ENCODE assay signal across 10 mouse cellular contexts in genomic region chr3:80042756-80043484, GRCm38 (mm10).
A peak's percentile ranks its signal among the peaks of the same experiment; 100 is the strongest.
DNase-seq lines count a peak whose midpoint lies in the region; ATAC-seq and TF ChIP-seq lines count a peak whose summit lies in the region.
"Had no signal": no experiment of that assay in that cellular context is flagged by ENCODE, and none has a peak within 500 bp of the region (broad histone marks: within the 10 kb centered on the region; RNA-seq: fewer than 3 reads in every experiment).

No protein-coding gene starts in this region.

- peak; percentile 37 for DNase-seq in kidney, adult 11 months
- DNase-seq in brain, embryonic 14.5 days (ENCODE audit: low read depth): peak; percentile 15
- DNase-seq in heart, postnatal 0 days (ENCODE audit: low spot score): peak; percentile 77
- DNase-seq in cerebellum, adult 9-10 months: no peak
- no peak for DNase-seq in hindbrain, embryonic 14.5 days (ENCODE audit: low spot score)
- DNase-seq: cerebellum, adult 11 months had no signal

- TF ChIP-seq EP300 in heart, postnatal 0 days (IDR thresholded peaks at IDR 0.05; ENCODE audit: low read depth): peak; percentile 90

- ATAC-seq in kidney, embryonic 14.5 days (ENCODE audit: low FRiP score, low TSS enrichment): no peak
- ATAC-seq in heart, postnatal 0 days (ENCODE audit: insufficient read depth, low read depth): peak; percentile 77
- peak; percentile 90 for ATAC-seq in lung, embryonic 16.5 days (ENCODE audit: low read depth)
- no peak for ATAC-seq in hindbrain, embryonic 14.5 days (ENCODE audit: low FRiP score)

- 79% methylated on average over 5 of the region's 5 CpGs for WGBS in kidney, embryonic 14.5 days
- WGBS in heart, postnatal 0 days: 41% methylated on average over 5 of the region's 5 CpGs
- WGBS in lung, embryonic 16.5 days: 32% methylated on average over 5 of the region's 5 CpGs
- WGBS in hindbrain, embryonic 14.5 days: 73% methylated on average over 5 of the region's 5 CpGs

- H3K4me3 ChIP-seq in kidney, embryonic 14.5 days (ENCODE audit: low read length): no peak overlapping the region
- H3K4me3 ChIP-seq in heart, postnatal 0 days (ENCODE audit: low read depth, low read length): no peak overlapping the region
- no peak overlapping the region for H3K4me3 ChIP-seq in lung, embryonic 16.5 days (ENCODE audit: low read length)
- no peak overlapping the region for H3K4me3 ChIP-seq in hindbrain, embryonic 14.5 days (replicated peaks; ENCODE audit: low read length)
- H3K4me3 ChIP-seq: stomach, embryonic 15.5 days had no signal

- H3K27me3 ChIP-seq in kidney, embryonic 14.5 days (ENCODE audit: control insufficient read depth, insufficient read depth, low read length): no peaks in the 10 kb centered on the region
- no peaks in the 10 kb centered on the region for H3K27me3 ChIP-seq in heart, postnatal 0 days (ENCODE audit: control insufficient read depth, insufficient read depth, low read length)
- H3K27me3 ChIP-seq in lung, embryonic 16.5 days (ENCODE audit: control insufficient read depth, insufficient read depth, low read depth, low read length): no peaks in the 10 kb centered on the region
- no peaks in the 10 kb centered on the region for H3K27me3 ChIP-seq in hindbrain, embryonic 14.5 days (ENCODE audit: control insufficient read depth, insufficient read depth, low read length)
- H3K27me3 ChIP-seq: stomach, embryonic 15.5 days had no signal

- H3K9ac ChIP-seq in kidney, embryonic 14.5 days (ENCODE audit: low read depth, low read length): no peak overlapping the region
- H3K9ac ChIP-seq in heart, postnatal 0 days (replicated peaks; ENCODE audit: low read depth, low read length): no peak overlapping the region
- no peak overlapping the region for H3K9ac ChIP-seq in lung, embryonic 16.5 days (ENCODE audit: low read length)
- no peak overlapping the region for H3K9ac ChIP-seq in hindbrain, embryonic 14.5 days
- H3K9ac ChIP-seq: stomach, embryonic 15.5 days had no signal

- H3K4me1 ChIP-seq in kidney, embryonic 14.5 days (ENCODE audit: control insufficient read depth, insufficient read depth, low read length): no peaks in the 10 kb centered on the region
- no peaks in the 10 kb centered on the region for H3K4me1 ChIP-seq in heart, postnatal 0 days (ENCODE audit: control insufficient read depth, insufficient read depth)
- H3K4me1 ChIP-seq in lung, embryonic 16.5 days (replicated peaks; ENCODE audit: control insufficient read depth, insufficient read depth, low read length): no peaks in the 10 kb centered on the region; the same call in 1 of the 2 replicates
- H3K4me1 ChIP-seq in hindbrain, embryonic 14.5 days (replicated peaks; ENCODE audit: control insufficient read depth, insufficient read depth, low read length): no peaks in the 10 kb centered on the region
- H3K4me1 ChIP-seq: stomach, embryonic 15.5 days had no signal

- no peak for TF ChIP-seq POLR2A in brain, embryonic 14.5 days (IDR thresholded peaks at IDR 0.05; ENCODE audit: borderline replicate concordance, extremely low read depth, insufficient read depth, insufficient read length, poor library complexity, severe bottlenecking)

- no peak for TF ChIP-seq CTCF in brain, embryonic 14.5 days (IDR thresholded peaks at IDR 0.05; ENCODE audit: borderline replicate concordance, extremely low read depth, insufficient read depth, insufficient read length)
- TF ChIP-seq CTCF in heart, postnatal 0 days (IDR thresholded peaks at IDR 0.05; ENCODE audit: low read depth): no peak

- H3K4me2 ChIP-seq in kidney, embryonic 14.5 days (replicated peaks; ENCODE audit: low read depth, low read length): no peak overlapping the region
- no peak overlapping the region for H3K4me2 ChIP-seq in heart, postnatal 0 days (ENCODE audit: low read depth, low read length)
- H3K4me2 ChIP-seq in lung, embryonic 16.5 days (ENCODE audit: low read depth, low read length): no peak overlapping the region
- no peak overlapping the region for H3K4me2 ChIP-seq in hindbrain, embryonic 14.5 days (replicated peaks)
- H3K4me2 ChIP-seq: stomach, embryonic 15.5 days had no signal

- no peaks in the 10 kb centered on the region for H3K36me3 ChIP-seq in kidney, embryonic 14.5 days (ENCODE audit: control insufficient read depth, insufficient read depth, low read length)
- no peaks in the 10 kb centered on the region for H3K36me3 ChIP-seq in heart, postnatal 0 days (replicated peaks; ENCODE audit: control insufficient read depth, insufficient read depth, low read length)
- no peaks in the 10 kb centered on the region for H3K36me3 ChIP-seq in lung, embryonic 16.5 days (ENCODE audit: control insufficient read depth, insufficient read depth, low read length)
- no peaks in the 10 kb centered on the region for H3K36me3 ChIP-seq in hindbrain, embryonic 14.5 days (replicated peaks; ENCODE audit: control insufficient read depth, insufficient read depth)
- H3K36me3 ChIP-seq: G1E; stomach, embryonic 15.5 days had no signal

- H3K27ac ChIP-seq in kidney, embryonic 14.5 days (ENCODE audit: low read depth, low read length): no peak overlapping the region
- H3K27ac ChIP-seq in heart, postnatal 0 days (ENCODE audit: low read depth): peak overlapping the region; percentile 67
- H3K27ac ChIP-seq in lung, embryonic 16.5 days (ENCODE audit: low read length): peak overlapping the region; percentile 78
- H3K27ac ChIP-seq in hindbrain, embryonic 14.5 days: no peak overlapping the region
- H3K27ac ChIP-seq: stomach, embryonic 15.5 days had no signal

- no peaks in the 10 kb centered on the region for H3K9me3 ChIP-seq in kidney, embryonic 14.5 days (ENCODE audit: control insufficient read depth, low read length)
- H3K9me3 ChIP-seq in heart, postnatal 0 days (replicated peaks; ENCODE audit: control insufficient read depth, low read length): 0 out of 2 replicates have a peak, but pooled peaks cover 3% of the 10 kb centered on the region
- no peaks in the 10 kb centered on the region for H3K9me3 ChIP-seq in lung, embryonic 16.5 days (ENCODE audit: control insufficient read depth, low read length)
- H3K9me3 ChIP-seq in hindbrain, embryonic 14.5 days (ENCODE audit: control insufficient read depth, low read length): no peaks in the 10 kb centered on the region
- H3K9me3 ChIP-seq: G1E; stomach, embryonic 15.5 days had no signal

Comparison
In these comparisons a context has a peak if more than half of its experiments do, and no peak if none do; other contexts are left out.
1. DNase-seq: peak in kidney, adult 11 months (single experiment), brain, embryonic 14.5 days (single experiment) and heart, postnatal 0 days (single experiment); none in cerebellum, adult 9-10 months (single experiment) and hindbrain, embryonic 14.5 days (single experiment).
2. ATAC-seq: peak in heart, postnatal 0 days (single experiment) and lung, embryonic 16.5 days (single experiment); none in kidney, embryonic 14.5 days (single experiment) and hindbrain, embryonic 14.5 days (single experiment).
3. H3K27ac ChIP-seq: peak in heart, postnatal 0 days (single experiment) and lung, embryonic 16.5 days (single experiment); none in kidney, embryonic 14.5 days (single experiment) and hindbrain, embryonic 14.5 days (single experiment).